Mouse (Mus musculus) T-helper 1 cell (primary cell): Measurements from ENCODE around the gene Lep.

Source experiments
- in situ Hi-C: fragments of 300-600 bp; cut with MboI, MseI; formaldehyde crosslinking; loops from one replicate; pipeline ENCODE4 v1.15.1; 2025; ENCODE audit warnings: high pct_unique_total_duplicates

The Lep gene

GRCm38 (mm10) chr6:29040266-29040665 is 19.8 kb upstream of the Lep start:
- in situ Hi-C loops: no loop called here

- in situ Hi-C loops: no loop called here
These were observed 16.0 kb upstream of the Lep start for GRCm38 (mm10) chr6:29044029-29044428.

- in situ Hi-C loops: no loop called here
These were observed 10.1 kb upstream of the Lep start for GRCm38 (mm10) chr6:29049926-29050325.

GRCm38 (mm10) chr6:29052188-29052587 is 7.8 kb upstream of the Lep start:
- in situ Hi-C loops: no loop called here

GRCm38 (mm10) chr6:29053181-29053580 is 6.8 kb upstream of the Lep start:
- in situ Hi-C loops: no loop called here

GRCm38 (mm10) chr6:29056377-29056776 is 3.6 kb upstream of the Lep start:
- in situ Hi-C loops: no loop called here

GRCm38 (mm10) chr6:29066389-29066790 is 6.4 kb downstream of the Lep start:
- in situ Hi-C loops: no loop called here

- in situ Hi-C loops: loop anchor here (5.0 kb wide), 1 partner anchor 285 kb away; no protein-coding TSS in a partner anchor
These were observed 12.2 kb downstream of the Lep start for GRCm38 (mm10) chr6:29072258-29072657.

- in situ Hi-C loops: loop anchor here (5.0 kb wide), 1 partner anchor 286 kb away; no protein-coding TSS in a partner anchor
These were observed 13.6 kb downstream of the Lep start for GRCm38 (mm10) chr6:29073462-29074132.

- in situ Hi-C loops: loop anchor here (5.0 kb wide), 1 partner anchor 287 kb away; no protein-coding TSS in a partner anchor
These were observed 14.1 kb downstream of the Lep start for GRCm38 (mm10) chr6:29074133-29074469.

GRCm38 (mm10) chr6:29079291-29079690 is 19.3 kb downstream of the Lep start:
- in situ Hi-C loops: no loop called here

GRCm38 (mm10) chr6:29081826-29082363 is 21.9 kb downstream of the Lep start:
- in situ Hi-C loops: no loop called here

- in situ Hi-C loops: no loop called here
These were observed 22.8 kb downstream of the Lep start for GRCm38 (mm10) chr6:29082776-29083354.

GRCm38 (mm10) chr6:29084401-29084800 is 24.4 kb downstream of the Lep start:
- in situ Hi-C loops: no loop called here

- in situ Hi-C loops: no loop called here
These were observed 28.1 kb downstream of the Lep start for GRCm38 (mm10) chr6:29087921-29088709.

- in situ Hi-C loops: no loop called here
These were observed 32.2 kb downstream of the Lep start for GRCm38 (mm10) chr6:29092234-29092633.

GRCm38 (mm10) chr6:29092904-29093303 is 32.9 kb downstream of the Lep start:
- in situ Hi-C loops: no loop called here

GRCm38 (mm10) chr6:29099536-29100170 is 39.6 kb downstream of the Lep start:
- in situ Hi-C loops: no loop called here

GRCm38 (mm10) chr6:29100423-29100822 is 40.4 kb downstream of the Lep start:
- in situ Hi-C loops: no loop called here

GRCm38 (mm10) chr6:29101248-29101864 is 41.3 kb downstream of the Lep start:
- in situ Hi-C loops: no loop called here

- in situ Hi-C loops: no loop called here
These were observed 48.4 kb downstream of the Lep start for GRCm38 (mm10) chr6:29108376-29108775.
